Mouse (Mus musculus): ENCODE measurements around the gene Rbsn.

Gene Rbsn

DNA sequence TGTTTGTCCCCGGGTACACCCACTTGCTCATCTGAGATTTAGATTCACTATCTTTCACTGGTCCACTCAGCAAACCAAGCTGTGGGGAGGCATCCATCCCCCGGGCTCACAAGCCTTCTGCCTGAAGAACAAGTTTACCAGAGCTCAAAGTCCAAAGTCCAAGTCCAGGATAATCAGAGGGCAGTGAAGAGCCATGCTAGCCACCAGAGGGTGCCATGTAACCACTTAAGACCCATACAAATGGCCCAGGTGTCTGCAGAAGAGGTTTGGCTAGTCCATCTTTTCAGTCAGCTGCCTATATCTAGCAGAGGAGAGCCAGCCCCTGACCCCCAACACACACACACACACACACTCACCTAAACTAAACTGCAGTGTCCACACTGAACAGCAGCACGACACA, 4.7 kb upstream of the Rbsn start:
- Histone ChIP-seq H3K27me3 (ENCODE audit: insufficient read depth, low read length) (no peaks in the 10 kb centered on the region), H3K4me3 (replicated peaks; ENCODE audit: low read length) (no peak overlapping the region), H3K9me3 (ENCODE audit: low read length) (no peaks in the 10 kb centered on the region), H3K4me1 (replicated peaks; ENCODE audit: low read depth, low read length) (peaks cover 26% of the 10 kb centered on the region), H3K36me3 (ENCODE audit: insufficient read depth, low read length) (no peaks in the 10 kb centered on the region)
- TF ChIP-seq POU5F1 (IDR thresholded peaks at IDR 0.05; ENCODE audit: borderline replicate concordance, low read length) (no peak), CTCF (conservative IDR thresholded peaks at IDR 0.05; ENCODE audit: low read length) (peak; percentile 63), NANOG (IDR thresholded peaks at IDR 0.05; ENCODE audit: borderline replicate concordance, low read length) (no peak)

DNA sequence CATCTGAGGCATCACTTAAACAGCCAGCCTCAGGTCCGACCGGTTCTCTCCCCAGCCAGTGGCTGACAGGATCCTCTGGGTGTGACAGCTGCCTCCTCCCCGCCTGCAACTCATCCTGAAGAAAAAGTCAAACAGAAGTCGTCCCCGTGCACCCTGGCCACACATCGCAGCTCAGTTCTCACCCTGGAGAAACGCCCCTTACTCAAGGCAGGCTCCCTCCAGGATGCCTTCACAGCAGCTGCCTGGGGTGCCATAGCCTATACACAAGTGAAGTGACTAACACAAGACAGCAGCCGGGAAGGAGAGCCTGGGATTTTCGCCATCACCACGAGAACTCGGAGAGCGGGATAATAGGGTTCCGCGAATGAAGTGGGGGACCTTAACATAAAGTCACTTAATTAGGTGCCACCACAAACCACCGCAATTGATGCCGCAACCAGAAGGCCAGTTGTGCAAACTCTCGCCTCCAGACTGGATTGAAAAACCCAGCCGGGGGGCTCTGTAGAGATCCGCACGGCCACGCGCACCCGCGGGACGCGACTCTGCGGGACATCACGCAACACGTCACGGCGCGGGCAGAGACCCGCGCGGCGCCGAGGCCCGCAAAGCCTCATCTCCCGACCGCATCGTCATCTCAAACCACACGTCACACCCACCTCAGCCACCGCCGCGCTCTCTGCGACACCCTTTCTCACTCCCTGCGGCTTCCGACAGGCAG, 511 bp downstream of the Rbsn start:
- H3K4me3 ChIP-seq (replicated peaks; ENCODE audit: low read length), result peak overlapping the region; percentile 98
- H3K4me1 ChIP-seq (replicated peaks; ENCODE audit: low read depth, low read length), result peaks cover 17% of the 10 kb centered on the region
- TF ChIP-seq NANOG (IDR thresholded peaks at IDR 0.05; ENCODE audit: borderline replicate concordance, low read length) (no peak), CTCF (conservative IDR thresholded peaks at IDR 0.05; ENCODE audit: low read length) (no peak), POU5F1 (IDR thresholded peaks at IDR 0.05; ENCODE audit: borderline replicate concordance, low read length) (no peak)
- peaks cover 27% of the 10 kb centered on the region for H3K36me3 ChIP-seq (ENCODE audit: insufficient read depth, low read length)
- peaks cover 5% of the 10 kb centered on the region; the same call in 1 of the 2 replicates for H3K9me3 ChIP-seq (ENCODE audit: low read length)
- H3K27me3 ChIP-seq (ENCODE audit: insufficient read depth, low read length), result no peaks in the 10 kb centered on the region

DNA sequence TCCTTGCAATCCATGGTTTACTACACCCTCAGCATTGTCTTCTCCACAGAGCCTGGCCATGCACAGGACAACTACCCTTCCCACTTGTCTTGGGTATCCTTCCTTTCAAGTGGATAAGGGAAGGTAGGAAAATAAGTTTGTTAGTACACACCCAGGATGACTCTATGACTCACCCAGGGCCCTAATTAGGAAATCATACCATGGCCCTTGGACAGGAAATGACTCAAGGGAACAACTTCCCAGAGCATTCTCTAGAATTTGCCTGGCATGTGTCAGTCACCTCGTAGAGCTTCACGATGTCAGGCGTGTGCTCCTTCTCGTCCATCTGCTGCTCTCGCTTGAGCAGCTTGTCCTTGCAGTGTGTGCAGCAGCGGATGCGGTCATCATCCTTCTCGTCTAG, 15.3 kb downstream of the Rbsn start:
- H3K27me3 ChIP-seq (ENCODE audit: insufficient read depth, low read length), result no peaks in the 10 kb centered on the region
- H3K4me1 ChIP-seq (replicated peaks; ENCODE audit: low read depth, low read length), result no peaks in the 10 kb centered on the region
- H3K36me3 ChIP-seq (ENCODE audit: insufficient read depth, low read length), result peaks cover 91% of the 10 kb centered on the region
- no peak overlapping the region for H3K4me3 ChIP-seq (replicated peaks; ENCODE audit: low read length)
- peaks cover 31% of the 10 kb centered on the region for H3K9me3 ChIP-seq (ENCODE audit: low read length)
- no peak for TF ChIP-seq CTCF (conservative IDR thresholded peaks at IDR 0.05; ENCODE audit: low read length)
- no peak for TF ChIP-seq NANOG (IDR thresholded peaks at IDR 0.05; ENCODE audit: borderline replicate concordance, low read length)
- TF ChIP-seq POU5F1 (IDR thresholded peaks at IDR 0.05; ENCODE audit: borderline replicate concordance, low read length), result no peak

DNA sequence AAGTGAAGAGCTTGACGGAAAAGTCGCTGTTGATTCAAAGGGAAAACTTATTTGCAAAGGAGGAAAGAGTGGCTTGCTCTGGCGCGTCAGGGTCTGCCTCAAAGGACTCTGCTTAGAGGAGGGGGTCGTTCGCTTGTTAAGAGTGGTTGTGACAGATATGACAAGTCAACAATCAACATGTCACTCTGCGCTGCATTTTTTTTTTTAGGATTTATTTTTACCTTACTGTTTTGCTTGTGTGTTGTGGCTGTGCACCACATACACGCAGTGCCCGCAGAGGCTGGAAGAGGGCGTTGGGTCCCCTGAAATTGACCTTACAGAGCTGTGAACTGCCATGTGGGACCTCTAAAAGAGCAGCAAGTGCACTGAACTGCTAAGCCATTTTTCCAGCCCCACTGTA, 30.5 kb downstream of the Rbsn start:
- Histone ChIP-seq H3K4me1 (replicated peaks; ENCODE audit: low read depth, low read length) (peaks cover 31% of the 10 kb centered on the region), H3K9me3 (ENCODE audit: low read length) (peaks cover 14% of the 10 kb centered on the region), H3K36me3 (ENCODE audit: insufficient read depth, low read length) (peaks cover 53% of the 10 kb centered on the region), H3K27me3 (ENCODE audit: insufficient read depth, low read length) (no peaks in the 10 kb centered on the region), H3K4me3 (replicated peaks; ENCODE audit: low read length) (peak overlapping the region; percentile 98)
- TF ChIP-seq NANOG (IDR thresholded peaks at IDR 0.05; ENCODE audit: borderline replicate concordance, low read length) (no peak), POU5F1 (IDR thresholded peaks at IDR 0.05; ENCODE audit: borderline replicate concordance, low read length) (no peak), CTCF (conservative IDR thresholded peaks at IDR 0.05; ENCODE audit: low read length) (no peak)

DNA sequence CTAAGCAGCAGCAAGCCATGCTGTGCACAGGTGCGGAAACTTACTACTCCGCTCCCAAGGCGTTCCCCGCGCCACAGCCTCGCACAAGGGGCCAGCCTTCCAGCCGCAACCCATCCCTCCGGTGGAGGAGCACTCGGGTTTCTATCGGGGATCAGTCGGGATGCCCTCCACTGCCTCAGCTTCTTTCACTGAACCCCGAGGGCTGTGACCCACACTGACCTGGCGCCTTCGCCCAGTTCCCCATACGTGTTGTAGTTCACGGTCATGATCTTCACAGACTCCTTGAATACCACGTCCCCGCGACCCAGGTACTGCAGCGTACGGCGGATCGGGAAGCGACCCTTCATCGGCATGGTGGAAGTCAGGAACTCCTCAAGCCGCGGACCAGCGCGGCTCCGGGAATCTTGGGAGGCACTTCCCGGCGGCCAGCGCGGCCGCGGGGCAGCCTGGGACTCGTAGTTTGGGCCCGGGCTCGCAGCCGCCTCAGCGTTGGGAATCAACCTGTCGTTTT, 31.0 kb downstream of the Rbsn start, which contains the start of gene Mrps25:
Gene Mrps25, minus strand, starts transcription at position 413 of the 511 bp plus-strand sequence.
- H3K4me1 ChIP-seq (replicated peaks; ENCODE audit: low read depth, low read length), result peaks cover 31% of the 10 kb centered on the region
- peak within 1 kb of the TSS; percentile 98 for H3K4me3 ChIP-seq (replicated peaks; ENCODE audit: low read length)
- H3K9me3 ChIP-seq (ENCODE audit: low read length), result peaks cover 19% of the 10 kb centered on the region
- H3K27me3 ChIP-seq (ENCODE audit: insufficient read depth, low read length), result no peaks in the 10 kb centered on the region
- peaks cover 53% of the 10 kb centered on the region for H3K36me3 ChIP-seq (ENCODE audit: insufficient read depth, low read length)
- TF ChIP-seq POU5F1 (IDR thresholded peaks at IDR 0.05; ENCODE audit: borderline replicate concordance, low read length), result no peak
- no peak for TF ChIP-seq CTCF (conservative IDR thresholded peaks at IDR 0.05; ENCODE audit: low read length)
- no peak for TF ChIP-seq NANOG (IDR thresholded peaks at IDR 0.05; ENCODE audit: borderline replicate concordance, low read length)

DNA sequence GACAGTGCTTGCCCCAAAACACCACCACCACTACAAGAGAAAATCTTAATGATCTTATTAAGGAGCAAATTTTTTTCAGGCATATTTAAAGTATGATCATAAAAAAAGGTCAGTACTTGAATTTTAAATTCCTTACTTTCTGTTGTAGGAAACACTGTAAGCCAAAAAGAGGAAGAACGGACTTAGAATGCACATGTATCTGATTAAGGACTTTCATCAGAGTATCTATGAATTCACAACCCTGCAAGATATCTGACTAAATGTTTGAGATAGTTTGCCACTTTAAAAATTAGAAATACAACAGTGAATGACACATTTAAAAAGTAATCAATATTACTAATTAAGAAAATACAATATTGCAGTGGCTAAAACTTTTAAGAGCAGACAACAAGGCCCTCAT, 38.3 kb downstream of the Rbsn start:
- H3K4me3 ChIP-seq (replicated peaks; ENCODE audit: low read length), result no peak overlapping the region
- TF ChIP-seq NANOG (IDR thresholded peaks at IDR 0.05; ENCODE audit: borderline replicate concordance, low read length) (no peak), POU5F1 (IDR thresholded peaks at IDR 0.05; ENCODE audit: borderline replicate concordance, low read length) (no peak), CTCF (conservative IDR thresholded peaks at IDR 0.05; ENCODE audit: low read length) (no peak)
- H3K9me3 ChIP-seq (ENCODE audit: low read length), result peaks cover 31% of the 10 kb centered on the region
- peaks cover 6% of the 10 kb centered on the region for H3K4me1 ChIP-seq (replicated peaks; ENCODE audit: low read depth, low read length)
- H3K36me3 ChIP-seq (ENCODE audit: insufficient read depth, low read length), result peaks cover 93% of the 10 kb centered on the region
- no peaks in the 10 kb centered on the region for H3K27me3 ChIP-seq (ENCODE audit: insufficient read depth, low read length)

DNA sequence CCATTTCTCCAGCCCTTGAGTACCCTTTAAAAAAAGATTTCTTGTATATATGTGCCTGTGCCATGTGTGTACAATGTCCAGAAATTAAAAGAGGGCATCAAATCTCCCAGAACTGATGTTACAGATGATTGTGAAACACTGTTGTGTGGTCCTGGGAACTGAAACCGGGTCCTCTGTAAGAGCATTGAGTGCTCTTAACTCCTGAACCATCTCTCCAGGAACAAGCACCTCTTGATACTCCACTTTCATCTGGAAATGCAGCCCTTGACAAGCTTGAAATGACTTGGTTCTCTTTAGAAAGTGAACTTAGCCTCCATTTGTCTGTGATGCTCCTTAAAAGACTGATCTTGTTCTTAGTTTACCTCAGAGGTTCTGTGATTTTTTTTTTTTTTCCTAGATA, 52.0 kb downstream of the Rbsn start:
- Histone ChIP-seq H3K4me3 (replicated peaks; ENCODE audit: low read length) (no peak overlapping the region), H3K27me3 (ENCODE audit: insufficient read depth, low read length) (no peaks in the 10 kb centered on the region), H3K4me1 (replicated peaks; ENCODE audit: low read depth, low read length) (peaks cover 11% of the 10 kb centered on the region), H3K9me3 (ENCODE audit: low read length) (no peaks in the 10 kb centered on the region), H3K36me3 (ENCODE audit: insufficient read depth, low read length) (peaks cover 97% of the 10 kb centered on the region)
- TF ChIP-seq NANOG (IDR thresholded peaks at IDR 0.05; ENCODE audit: borderline replicate concordance, low read length) (no peak), CTCF (conservative IDR thresholded peaks at IDR 0.05; ENCODE audit: low read length) (no peak)

DNA sequence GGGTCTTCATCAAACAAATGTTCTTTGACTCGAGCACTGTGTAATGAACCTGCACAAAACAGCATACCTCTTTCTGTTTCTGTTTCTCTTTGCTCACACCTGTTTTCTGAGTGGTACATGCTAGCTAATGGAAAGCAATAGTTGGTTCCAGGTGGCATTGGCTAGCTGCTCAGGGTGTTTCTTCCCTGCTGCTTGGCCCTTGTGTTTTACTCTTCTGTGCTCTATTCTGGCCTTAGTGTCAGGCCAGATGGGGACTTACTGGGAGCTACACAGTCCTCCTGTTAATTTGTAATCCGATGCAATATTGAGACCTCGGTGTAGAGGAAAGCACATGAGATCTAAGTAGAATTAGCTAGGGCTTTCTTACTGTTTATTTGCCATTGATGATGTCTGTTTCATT, 55.9 kb downstream of the Rbsn start:
- TF ChIP-seq POU5F1 (IDR thresholded peaks at IDR 0.05; ENCODE audit: borderline replicate concordance, low read length) (no peak), NANOG (IDR thresholded peaks at IDR 0.05; ENCODE audit: borderline replicate concordance, low read length) (no peak), CTCF (conservative IDR thresholded peaks at IDR 0.05; ENCODE audit: low read length) (no peak)
- no peak overlapping the region for H3K4me3 ChIP-seq (replicated peaks; ENCODE audit: low read length)
- H3K9me3 ChIP-seq (ENCODE audit: low read length), result no peaks in the 10 kb centered on the region
- H3K4me1 ChIP-seq (replicated peaks; ENCODE audit: low read depth, low read length), result peaks cover 5% of the 10 kb centered on the region
- no peaks in the 10 kb centered on the region for H3K27me3 ChIP-seq (ENCODE audit: insufficient read depth, low read length)
- peaks cover 100% of the 10 kb centered on the region for H3K36me3 ChIP-seq (ENCODE audit: insufficient read depth, low read length)
